Mouse (Mus musculus) lung, postnatal 14 days (tissue): ENCODE measurements around the gene Etv6.
A peak's percentile ranks its signal among the peaks of the same experiment; 100 is the strongest.

Experiments used
- DNase-seq: peaks from one replicate; pipeline ENCODE4 v3.0.0; 2021

The Etv6 gene

GRCm38 (mm10) chr6:134115219-134115968 is 79.9 kb downstream of the Etv6 start:
- DNase-seq, result no peak

- DNase-seq, result no peak
Measured at GRCm38 (mm10) chr6:134117380-134117938, 82.0 kb downstream of the Etv6 start.

GRCm38 (mm10) chr6:134118506-134118905 is 83.0 kb downstream of the Etv6 start:
- no peak for DNase-seq

- no peak for DNase-seq
Measured at GRCm38 (mm10) chr6:134119136-134119535, 83.6 kb downstream of the Etv6 start.

- DNase-seq, result no peak
Measured at GRCm38 (mm10) chr6:134120227-134120626, 84.7 kb downstream of the Etv6 start.

- peak; percentile 55 for DNase-seq
Measured at GRCm38 (mm10) chr6:134120712-134121111, 85.2 kb downstream of the Etv6 start.

- DNase-seq, result no peak
Measured at GRCm38 (mm10) chr6:134122945-134123344, 87.4 kb downstream of the Etv6 start.

- DNase-seq, result no peak
Measured at GRCm38 (mm10) chr6:134123474-134123873, 88.0 kb downstream of the Etv6 start.

- no peak for DNase-seq
Measured at GRCm38 (mm10) chr6:134124256-134124655, 88.8 kb downstream of the Etv6 start.

GRCm38 (mm10) chr6:134127996-134128395 is 92.5 kb downstream of the Etv6 start:
- no peak for DNase-seq

GRCm38 (mm10) chr6:134128594-134128993 is 93.1 kb downstream of the Etv6 start:
- DNase-seq, result no peak

- no peak for DNase-seq
Measured at GRCm38 (mm10) chr6:134129848-134130247, 94.3 kb downstream of the Etv6 start.

- no peak for DNase-seq
Measured at GRCm38 (mm10) chr6:134130816-134131215, 95.3 kb downstream of the Etv6 start.

GRCm38 (mm10) chr6:134131601-134132000 is 96.1 kb downstream of the Etv6 start:
- DNase-seq, result no peak

GRCm38 (mm10) chr6:134133756-134134155 is 98.3 kb downstream of the Etv6 start:
- no peak for DNase-seq

- DNase-seq, result no peak
Measured at GRCm38 (mm10) chr6:134134821-134135323, 99.4 kb downstream of the Etv6 start.

- no peak for DNase-seq
Measured at GRCm38 (mm10) chr6:134136315-134136714, 100.8 kb downstream of the Etv6 start.

- no peak for DNase-seq
Measured at GRCm38 (mm10) chr6:134139359-134139758, 103.9 kb downstream of the Etv6 start.

GRCm38 (mm10) chr6:134140718-134141615 is 105.5 kb downstream of the Etv6 start:
- no peak for DNase-seq

- no peak for DNase-seq
Measured at GRCm38 (mm10) chr6:134141616-134142165, 106.2 kb downstream of the Etv6 start.

- no peak for DNase-seq
Measured at GRCm38 (mm10) chr6:134142700-134143099, 107.2 kb downstream of the Etv6 start.

GRCm38 (mm10) chr6:134143649-134144097 is 108.2 kb downstream of the Etv6 start:
- no peak for DNase-seq
